Mouse (Mus musculus) ovary, adult 18-20 months (tissue): ENCODE measurements around the gene Ffar1.

Experiments used
- DNase-seq: peaks from one replicate; pipeline ENCODE4 v3.0.0; 2022; ENCODE audit warnings: low spot score, mixed read lengths

The Ffar1 gene

DNA sequence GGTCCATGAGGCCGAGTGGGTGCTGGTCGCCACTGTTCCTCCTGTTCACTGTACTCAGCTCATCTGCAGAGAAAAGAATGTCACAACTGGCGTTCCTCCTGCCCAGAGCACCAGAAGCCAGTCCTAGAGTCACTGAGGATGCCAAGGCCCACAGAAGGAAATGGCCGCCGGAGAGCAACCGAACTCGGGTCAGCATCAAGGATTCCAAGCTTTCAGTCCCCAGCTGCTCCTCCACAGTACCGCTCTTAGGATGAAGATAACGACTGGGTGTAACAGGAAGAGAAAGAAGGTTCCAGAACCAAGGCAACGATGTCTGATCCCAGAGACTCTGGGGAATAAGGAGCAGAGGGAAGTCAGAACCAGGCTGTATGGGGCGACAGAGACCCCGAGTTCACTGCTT lies at the start of gene Ffar1:
Gene Ffar1 (minus strand): TSS at position 101 of the 400 bp plus-strand sequence.
- DNase-seq: no peak

DNA sequence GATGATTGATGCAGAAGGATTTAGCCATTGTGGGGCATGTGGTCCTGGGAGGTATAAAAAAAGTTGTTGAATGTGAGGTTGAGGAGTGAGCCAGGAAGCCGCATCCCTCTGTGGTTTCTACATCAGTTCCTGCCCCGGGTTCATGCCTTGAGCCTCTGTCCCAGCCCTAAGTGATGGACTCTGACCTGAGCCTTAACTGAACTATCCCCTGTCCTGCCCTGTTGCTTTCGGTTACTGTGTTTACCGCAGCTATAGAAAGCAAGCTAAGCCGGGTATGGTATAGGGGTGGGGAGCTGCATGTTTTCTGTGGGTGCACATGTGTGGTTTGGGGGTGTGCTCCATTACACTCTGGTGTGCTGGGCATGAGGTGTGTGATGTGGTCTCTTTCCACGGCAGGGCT lies 48.4 kb upstream of the Ffar1 start:
- DNase-seq: no peak

DNA sequence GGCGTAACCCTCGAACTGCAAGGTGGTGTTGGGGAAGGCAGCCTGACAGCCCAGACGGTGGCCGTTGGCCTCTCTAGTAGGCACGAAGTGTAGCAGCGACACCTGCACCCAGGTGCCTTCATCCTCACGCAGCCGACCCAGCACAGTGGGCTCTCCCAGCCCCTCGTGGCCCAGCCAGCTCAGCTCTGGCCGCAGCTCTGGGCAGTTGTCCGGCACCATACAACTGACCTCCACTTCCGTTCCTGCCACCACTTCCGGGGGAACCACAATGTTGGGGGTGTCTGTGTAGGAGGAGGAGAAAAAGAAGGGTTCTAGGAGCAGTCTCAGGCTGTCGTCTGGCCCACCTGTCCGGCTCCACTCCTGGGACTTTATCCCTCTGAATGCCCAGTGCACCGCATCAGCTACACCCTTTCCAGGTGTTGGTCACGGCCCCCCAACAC lies 47.6 kb upstream of the Ffar1 start:
- no peak for DNase-seq

DNA sequence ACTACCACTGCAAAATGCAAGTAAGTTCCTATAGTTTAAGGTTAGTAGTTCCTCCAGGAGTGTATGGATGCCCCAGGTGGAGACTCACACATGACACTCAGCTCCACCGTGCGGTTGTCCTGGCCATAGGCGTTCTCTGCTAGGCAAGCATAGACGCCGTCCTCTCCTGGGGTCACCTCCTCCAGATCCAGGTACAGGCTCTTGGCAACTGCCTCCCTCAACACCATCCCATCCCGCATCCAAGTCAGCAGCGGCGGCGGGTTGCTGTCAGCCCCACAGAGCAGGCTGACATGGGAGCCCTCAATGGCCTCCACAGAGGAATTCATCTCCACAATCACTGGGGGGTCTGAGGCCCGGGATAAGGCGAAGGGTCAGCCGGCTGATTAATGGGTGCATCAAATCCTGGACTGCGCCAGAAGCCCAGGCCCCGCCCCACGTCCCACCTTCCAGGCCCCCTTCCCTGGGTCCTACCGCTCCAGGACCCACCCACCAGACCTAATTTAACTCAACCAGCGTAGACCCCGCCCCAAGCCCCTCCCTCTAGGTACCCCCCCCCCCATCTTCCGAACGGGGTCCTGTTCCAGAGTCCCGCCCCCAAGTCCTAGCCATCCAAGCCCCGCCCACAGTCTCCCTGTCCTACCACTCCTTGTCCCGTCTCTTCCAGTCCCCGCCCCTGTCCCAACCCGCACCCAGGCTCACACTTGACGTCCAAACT lies 47.1 kb upstream of the Ffar1 start:
- DNase-seq: no peak

DNA sequence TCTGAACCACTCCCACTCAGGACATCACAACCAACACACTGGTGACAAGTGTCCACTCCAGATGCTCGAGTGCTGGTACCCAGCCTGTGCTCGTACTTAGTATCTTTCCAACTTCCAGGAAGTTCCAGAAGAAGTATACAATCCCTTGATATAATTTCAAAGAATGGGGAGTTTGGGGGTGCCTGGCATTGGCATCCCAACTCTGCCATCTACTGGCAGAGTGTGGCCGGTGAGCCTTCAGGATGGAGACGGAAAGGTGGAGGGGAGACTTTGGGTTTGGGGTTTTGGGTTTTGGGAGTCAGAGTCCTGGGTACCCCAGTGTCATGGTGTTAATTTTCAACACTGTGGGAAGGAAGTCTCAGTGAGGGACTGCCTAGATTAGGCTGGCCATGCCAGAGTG lies 42.7 kb upstream of the Ffar1 start:
- no peak for DNase-seq

DNA sequence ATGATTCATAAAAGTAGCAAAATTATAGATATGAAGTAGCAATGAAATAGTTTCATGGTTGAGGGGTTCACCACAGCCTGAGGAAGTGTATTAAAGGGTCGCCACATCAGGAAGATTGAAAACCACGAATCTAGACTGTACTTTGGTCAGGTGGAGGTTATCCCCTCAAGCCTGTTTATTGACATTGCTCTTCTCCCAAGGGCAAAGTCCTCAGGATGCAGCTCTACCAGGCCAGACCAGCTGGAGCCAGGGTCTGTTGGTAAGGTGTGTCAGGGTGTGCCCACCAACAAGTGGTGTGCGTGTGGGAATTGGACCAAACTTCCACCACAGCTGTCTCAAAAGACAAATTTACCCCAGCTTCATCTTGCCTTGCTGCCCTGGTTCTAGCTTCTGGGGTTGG lies 33.9 kb upstream of the Ffar1 start:
- DNase-seq: no peak

DNA sequence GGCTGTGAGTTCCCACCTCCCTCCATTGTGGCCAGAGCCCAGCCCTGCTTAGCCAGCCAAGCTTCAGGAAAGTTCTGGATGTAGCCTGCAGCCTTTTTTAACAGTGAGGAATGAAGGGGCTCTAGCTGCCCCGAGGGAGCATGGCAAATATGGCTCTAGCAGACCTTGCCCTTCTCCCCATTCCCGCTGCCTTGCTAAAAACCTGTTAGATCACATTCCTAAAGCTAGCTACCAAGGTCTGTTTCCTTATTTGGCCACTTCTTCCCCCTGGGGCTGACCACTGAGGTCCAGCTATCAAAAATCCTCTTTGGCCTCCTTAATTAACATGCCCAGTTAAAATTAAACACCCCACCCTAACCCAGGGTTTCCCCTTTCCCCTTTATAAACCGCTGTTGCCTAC lies 31.2 kb upstream of the Ffar1 start:
- no peak for DNase-seq

DNA sequence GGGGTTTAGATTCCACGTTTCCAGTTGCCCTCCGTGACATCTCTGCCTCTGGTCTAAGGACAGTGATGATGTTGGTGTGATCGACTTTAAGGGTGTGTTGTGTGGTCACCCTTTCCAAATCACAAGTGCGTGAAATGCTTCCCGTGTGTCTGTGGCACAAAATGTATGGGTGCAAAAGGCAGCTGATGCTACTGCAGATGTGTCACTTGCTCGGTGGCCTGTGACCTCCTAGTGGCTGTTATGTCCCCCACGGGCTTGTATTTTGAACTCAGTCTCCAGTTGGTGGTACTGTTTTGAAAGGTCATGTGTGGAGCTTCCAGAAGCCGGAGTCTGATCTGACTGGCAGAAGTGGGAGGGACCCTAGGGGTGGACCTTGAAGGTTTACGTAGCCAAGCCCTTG lies 30.4 kb upstream of the Ffar1 start:
- no peak for DNase-seq

DNA sequence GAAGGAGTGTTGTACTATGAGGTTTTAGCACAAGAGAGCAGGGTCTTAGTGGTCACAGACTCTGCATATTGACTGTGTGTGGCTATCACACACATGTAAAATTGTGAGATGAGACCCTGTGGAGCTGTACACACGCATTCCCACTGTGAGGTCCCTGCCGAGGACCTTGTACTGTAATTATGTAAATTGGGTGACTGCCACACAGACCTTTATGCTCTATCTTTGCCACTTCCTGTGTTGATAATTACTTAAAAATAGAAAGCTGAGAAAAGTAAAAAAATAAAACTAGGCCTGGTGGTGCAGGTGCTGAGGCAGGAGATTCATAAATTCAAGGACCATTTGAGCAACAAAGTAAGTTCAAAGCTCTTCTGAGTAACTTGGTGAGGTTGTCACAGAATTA lies 29.3 kb upstream of the Ffar1 start:
- no peak for DNase-seq

DNA sequence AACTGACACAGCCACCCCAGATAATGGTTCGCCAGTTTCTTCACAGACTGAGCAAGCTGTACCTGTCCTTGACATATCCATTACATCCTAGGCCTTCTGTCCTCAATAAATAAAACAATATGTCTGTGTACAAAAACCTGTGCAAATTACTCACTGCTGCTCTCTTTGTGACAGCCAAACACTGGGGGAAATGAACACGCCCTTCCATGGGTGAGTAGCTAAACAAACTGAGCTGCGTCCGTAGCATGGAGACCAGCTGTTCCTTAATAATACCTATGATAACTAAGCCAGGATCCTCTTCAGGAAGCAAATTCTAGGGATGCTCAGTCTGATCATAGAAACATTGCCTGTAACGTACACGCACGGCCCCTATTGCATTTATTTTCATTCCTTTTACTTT lies 27.4 kb upstream of the Ffar1 start:
- DNase-seq: no peak

DNA sequence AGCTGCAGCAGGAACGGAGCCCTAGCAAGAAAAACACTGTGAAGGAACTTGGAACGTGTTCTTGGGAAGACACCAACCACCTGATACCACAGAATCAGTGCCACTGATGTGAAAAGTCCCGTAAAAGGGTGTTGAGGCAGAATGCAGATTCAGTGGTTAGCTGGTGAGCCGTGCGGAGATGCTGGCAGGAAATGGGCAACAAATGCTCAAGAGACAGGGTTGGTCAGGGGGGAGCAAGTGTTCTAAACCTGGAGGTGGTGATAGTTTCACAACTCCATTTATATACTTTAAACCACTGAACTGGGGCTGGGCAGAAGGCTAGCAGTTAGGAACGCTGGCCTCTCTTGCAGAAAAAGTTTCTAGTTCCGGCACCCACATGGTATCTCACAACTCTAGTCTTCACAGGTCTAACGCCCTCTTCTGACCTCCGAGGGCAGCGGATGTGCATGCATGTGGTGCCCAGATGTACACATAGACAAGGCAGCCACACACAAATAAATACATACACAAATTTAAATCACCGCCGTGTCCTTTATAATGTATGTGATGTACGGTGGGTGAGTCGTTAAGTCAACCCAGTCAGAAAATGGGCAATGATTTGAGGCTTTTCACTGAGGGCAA lies 26.3 kb upstream of the Ffar1 start:
- no peak for DNase-seq

DNA sequence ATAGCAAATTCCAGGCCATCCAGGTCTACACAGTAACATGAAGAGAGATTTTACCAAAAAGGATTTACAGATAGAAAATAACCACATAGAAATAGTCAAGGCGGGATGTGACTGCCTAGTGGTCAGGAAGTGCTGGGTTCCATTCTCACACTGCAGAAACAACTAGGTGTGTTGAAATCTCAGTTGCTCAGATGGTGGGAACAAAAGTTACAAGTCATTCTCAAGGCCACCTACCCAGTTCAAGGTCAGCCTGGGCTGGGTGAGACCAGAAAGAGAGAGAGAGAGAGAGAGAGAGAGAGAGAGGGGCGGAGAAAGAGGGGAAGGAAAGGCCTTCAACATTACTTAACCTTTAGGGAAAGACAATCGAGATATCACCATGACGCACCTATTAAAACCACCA lies 25.5 kb upstream of the Ffar1 start:
- no peak for DNase-seq

DNA sequence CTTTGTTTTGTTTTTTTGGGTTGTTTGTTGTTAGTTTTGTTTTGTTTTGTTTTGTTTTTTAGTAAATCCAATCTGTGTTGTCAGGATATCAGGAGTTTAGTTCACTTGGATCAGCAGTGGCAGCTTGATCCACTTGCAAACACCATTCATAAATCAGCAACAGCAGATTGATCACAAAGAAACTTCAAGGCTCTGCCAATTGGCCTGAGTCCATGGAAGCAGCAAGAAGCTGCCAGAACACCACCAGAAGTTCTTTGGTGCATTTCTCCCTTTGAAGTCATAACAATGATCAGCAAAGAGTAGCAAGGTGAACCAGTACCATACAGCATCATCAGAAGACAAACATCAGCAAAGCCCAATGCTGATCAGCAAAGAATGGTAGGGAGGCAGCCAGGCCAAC lies 22.7 kb upstream of the Ffar1 start:
- no peak for DNase-seq

DNA sequence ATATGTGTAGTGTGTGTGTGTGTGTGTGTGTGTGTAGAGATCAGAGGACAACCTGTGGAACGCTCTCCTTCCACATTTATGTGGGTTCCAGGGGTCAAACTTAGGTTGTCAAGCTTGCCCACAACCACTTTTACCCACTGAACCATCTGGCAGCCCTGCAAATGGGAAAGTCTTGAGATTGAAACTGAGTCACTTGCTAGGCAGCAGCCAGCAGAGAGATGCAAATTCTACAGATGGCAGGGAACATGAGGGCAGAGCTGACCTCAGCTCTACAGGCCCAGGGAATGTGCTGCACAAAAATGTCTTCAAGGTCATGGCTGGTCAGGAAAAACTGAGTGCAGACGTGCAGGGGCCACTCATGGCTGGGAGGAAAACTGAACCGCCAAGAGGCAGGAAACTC lies 20.0 kb upstream of the Ffar1 start:
- no peak for DNase-seq

DNA sequence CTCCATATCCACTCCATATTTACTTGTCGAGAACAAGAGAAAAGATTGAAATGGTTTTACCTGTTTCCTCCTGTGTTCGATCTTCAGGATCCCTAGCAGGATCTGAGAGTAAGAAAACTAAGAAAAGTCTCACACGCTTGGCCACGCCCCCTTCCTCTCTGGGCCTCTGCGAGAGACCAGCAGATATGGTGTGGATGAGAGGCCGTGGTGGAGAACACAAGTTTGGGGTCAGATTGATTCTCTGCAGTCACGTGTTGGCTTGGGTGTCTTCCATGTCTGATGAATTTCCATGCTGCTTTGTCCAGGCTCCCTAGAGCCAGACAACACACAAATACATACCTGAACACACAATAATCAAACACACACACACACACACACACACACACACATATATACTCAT lies 18.8 kb upstream of the Ffar1 start, which contains the start of gene Cd22:
Gene Cd22 (minus strand): TSS at position 167 of the 400 bp plus-strand sequence.
- DNase-seq: no peak

DNA sequence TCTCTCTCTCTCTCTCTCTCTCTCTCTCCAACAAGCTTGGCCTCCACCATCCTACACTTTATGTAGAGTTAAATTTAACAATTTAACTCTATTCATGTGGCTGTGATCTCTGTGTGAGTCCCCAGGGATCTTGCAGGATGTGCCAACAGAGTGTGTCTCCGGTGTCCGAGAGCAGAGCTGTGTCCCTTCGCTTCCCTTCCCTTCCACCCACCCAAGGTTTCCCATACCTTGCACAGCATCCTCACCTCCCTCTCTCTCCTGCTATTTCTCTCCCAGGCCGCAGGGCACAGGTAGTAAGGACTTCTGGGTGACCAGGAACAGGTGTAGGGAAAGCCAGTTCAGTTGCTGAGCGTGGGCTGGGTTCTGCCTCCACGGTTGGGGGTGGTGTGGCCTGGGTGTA lies 17.6 kb upstream of the Ffar1 start:
- DNase-seq: no peak

DNA sequence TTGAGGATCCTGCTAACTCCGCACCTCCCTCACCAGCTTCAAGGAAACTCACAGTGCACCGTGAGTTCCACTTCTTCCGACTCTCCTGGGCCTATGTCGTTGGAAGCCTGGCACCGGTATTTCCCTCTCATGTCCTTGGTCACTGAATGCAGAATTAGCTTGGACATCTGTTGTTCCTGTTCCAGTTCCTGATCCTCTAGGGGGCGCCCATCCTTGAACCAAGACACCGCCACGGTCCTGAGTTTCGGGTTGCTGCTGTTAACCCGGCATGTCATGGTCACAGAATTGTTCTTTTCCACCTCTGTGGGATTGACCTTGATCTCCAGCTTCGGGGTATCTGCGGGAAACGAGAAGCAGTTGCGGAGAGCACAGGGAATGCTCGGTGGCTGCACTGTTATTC lies 11.7 kb upstream of the Ffar1 start:
- DNase-seq: peak; percentile 33

DNA sequence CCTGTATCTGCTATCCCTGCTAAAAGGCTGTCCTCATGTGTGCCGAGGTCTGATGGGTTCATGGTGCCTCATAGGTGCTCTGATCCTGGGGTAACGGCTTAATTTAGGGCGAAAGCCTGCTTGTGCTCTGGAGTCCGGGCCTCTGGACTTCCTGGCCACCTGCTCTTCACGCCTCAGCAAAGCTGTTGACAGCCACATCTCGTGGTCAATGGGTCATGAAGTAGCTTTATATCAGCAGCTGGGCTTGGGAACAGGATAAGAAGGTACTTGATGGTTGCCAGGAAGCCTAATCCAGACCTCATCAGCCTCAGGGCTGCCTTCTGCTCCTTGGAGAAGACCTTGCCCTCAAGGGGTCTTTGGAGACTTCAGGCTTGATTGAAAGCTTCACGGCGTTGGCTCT lies 2.0 kb upstream of the Ffar1 start:
- DNase-seq: no peak

DNA sequence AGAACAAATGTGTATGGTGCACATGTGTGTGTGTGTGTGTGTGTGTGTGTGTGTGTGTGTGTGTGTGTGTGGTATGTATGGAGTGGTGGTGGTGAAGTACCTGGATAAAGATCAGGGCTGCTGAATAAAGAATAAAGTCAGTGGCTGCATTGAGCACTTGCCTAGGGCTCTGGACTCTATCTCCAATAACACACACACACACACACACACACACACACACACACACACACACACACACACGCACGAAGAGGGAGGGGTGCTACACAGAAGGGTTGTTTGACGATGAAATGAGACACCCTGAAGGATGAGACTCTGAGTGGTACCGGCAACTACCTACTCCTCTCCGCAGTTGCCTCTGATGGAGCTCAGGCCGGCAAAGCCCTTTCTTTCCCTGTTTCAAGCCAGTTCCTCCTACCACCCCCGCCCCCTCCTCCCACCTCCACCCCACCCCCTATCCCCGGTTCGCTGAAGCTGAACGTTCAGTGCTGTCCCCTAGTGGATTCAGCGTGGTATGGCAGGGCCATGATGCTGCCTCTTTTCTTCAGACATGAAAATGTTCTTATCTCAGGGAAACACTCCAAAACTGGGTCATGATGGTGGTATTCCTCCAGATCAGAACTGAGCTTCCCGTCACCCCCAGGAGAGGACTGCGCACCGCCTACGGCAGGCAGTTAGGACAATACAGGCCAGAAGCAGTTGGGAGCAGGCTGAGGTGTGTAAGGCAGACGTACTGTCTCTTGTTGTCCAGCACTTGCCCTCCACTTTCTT lies 1.5 kb downstream of the Ffar1 start:
- DNase-seq: no peak

DNA sequence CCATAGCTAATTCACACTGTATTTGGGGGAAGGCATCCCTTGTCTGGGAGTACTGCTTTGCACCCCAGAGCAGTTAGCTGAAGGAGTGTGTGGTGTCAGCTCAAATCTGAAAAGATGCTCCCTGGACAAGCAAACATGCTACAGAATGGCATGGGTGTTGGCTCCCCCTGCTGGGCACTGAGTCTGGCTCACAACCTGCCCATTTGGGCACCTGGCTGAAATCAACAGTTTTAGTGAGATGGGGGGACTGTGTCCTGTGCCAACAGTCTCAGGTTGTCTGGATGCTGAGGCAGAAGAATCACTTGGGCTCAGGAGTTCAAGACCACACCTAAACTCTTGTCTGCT lies 2.1 kb downstream of the Ffar1 start:
- DNase-seq: no peak

DNA sequence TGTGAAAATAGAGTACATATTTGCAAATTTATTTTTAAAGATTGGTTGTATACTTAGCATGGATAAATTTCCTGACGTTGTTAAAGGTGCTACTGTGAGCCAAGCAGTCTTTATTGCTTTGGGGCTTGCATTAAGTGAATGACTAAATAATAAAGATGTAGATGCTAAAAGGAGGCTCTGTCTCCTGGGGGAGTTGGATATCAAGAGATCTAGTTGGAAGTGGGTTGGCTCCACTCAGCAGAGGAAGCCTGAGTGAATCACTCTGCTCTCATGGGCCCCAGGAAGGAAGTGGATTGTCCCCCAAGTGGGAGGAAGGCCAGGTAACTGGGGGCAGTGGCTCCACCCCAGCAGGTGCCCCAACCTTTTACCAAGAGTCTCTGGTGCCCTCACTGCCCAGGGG lies 3.6 kb downstream of the Ffar1 start:
- DNase-seq: no peak

DNA sequence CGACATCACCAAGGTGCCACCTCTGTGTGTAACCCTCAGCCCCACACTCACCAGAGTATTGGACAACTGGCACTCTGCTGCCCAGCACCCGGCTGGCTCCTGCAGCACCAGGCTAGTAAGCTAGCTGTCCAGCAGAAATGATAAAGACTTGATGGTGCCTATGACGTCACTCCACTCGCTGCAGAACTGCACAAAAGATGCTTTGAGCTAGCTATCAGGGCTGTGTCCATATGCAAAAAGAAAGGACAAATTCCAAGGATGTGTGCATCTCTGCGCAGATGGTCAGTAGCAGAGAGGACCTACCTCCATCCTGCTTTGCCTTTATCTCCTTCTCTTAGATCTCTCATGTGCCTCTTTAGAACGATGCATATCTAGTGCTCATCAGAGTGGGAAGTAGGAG lies 5.3 kb downstream of the Ffar1 start, which contains the start of gene Ffar3:
Gene Ffar3 (minus strand): TSS at position 101 of the 400 bp plus-strand sequence.
- no peak for DNase-seq

DNA sequence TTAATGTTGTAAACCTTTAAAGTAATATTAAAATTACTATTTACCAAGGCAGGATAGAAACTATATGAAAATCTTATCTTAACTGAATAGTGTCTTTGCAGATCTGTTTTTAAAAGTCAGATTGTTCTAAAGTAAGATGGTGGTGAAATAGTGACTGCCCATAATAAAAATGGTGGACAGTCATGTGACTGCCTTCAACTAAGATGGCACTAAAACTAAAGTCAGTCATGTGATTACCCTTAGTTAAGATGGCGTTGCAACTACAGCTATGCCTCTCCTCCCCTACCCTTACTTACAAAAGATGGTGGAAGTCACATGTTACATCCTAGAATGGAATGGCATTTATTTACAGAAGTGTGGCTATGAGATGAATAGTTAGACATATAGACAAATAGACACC lies 9.9 kb downstream of the Ffar1 start:
- DNase-seq: no peak
